Mouse (Mus musculus): ENCODE data around the gene Cyp1a1.

DNA sequence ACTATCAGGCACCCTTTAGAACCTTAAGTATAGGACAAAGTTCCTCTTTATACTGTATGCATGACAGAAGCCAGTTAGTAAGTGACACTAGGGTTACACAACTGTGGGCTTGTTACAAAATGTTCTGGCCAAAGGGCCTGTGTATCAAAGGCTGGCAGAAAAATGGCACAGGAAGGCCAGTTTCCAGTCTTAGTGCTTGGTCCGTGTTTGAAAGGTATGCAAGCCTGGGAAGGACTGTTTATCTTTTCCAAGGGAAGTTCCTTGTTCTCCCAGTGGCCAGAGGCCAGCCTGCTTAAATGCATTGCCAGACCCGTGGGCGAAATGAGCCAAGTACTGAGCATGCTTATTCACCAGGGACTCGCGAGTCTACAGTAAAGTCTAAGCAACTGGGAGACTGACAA lies 35.6 kb downstream of the Cyp1a1 start:
- no peak for TF ChIP-seq CTCF (IDR thresholded peaks at IDR 0.05; ENCODE audit: control insufficient read depth, insufficient read depth, insufficient replicate concordance, low read depth, low read length)
- TF ChIP-seq POLR2A (IDR thresholded peaks at IDR 0.05; ENCODE audit: control insufficient read depth, low read depth, low read length) = no peak

Data from testis, adult 2 months (tissue).